Mouse (Mus musculus): ENCODE results near the gene Krtap2-4.

Gene Krtap2-4

GRCm38 (mm10) chr11:99581564-99581963 lies 33.1 kb downstream of the Krtap2-4 start:
- no peak for DNase-seq

DNA sequence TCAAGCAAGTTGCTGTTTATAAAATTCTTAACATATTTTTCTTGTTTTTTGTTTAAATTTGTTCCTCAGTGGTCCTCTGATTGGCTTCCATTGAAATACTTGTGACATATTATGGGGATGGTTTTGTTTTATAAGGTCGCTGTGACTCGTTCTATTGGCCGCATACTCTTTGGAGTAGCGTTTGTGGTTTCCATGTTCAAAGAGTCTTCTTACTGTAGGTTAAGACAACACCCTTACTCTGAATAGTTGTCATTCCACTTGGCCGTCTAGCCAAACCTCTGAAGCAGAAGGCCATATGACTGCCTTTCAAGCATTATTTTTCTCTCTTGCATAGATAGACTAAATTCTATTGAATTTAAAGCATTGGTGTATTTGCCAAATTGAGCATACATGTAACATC lies 33.6 kb downstream of the Krtap2-4 start:
- DNase-seq: no peak

GRCm38 (mm10) chr11:99580636-99581035 lies 34.0 kb downstream of the Krtap2-4 start, which contains the start of gene Krtap1-5:
Gene Krtap1-5, minus strand, starts transcription at chr11:99581016.
- no peak for DNase-seq

- DNase-seq: peak; percentile 18
These were observed 40.5 kb downstream of the Krtap2-4 start for GRCm38 (mm10) chr11:99574106-99574505.

DNA sequence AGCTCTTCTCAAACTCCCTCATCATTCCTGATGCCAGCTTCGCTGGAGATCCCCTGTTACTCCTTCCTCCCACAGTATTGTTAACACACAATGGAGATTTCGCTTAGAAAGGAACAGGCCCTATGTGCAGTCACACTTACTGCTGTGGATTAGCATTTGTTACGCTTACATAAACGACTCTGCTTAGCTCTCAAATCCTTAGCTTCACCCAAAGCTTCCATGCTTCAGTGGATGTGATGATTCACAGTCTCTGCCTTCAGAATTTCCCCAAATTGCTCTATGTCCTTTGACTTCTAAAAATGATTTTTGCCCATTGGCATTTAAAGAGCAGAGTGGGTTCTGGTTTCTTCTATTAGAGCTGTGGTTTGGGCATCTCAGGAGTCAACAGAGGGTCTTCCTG lies 41.5 kb downstream of the Krtap2-4 start:
- no peak for DNase-seq

DNA sequence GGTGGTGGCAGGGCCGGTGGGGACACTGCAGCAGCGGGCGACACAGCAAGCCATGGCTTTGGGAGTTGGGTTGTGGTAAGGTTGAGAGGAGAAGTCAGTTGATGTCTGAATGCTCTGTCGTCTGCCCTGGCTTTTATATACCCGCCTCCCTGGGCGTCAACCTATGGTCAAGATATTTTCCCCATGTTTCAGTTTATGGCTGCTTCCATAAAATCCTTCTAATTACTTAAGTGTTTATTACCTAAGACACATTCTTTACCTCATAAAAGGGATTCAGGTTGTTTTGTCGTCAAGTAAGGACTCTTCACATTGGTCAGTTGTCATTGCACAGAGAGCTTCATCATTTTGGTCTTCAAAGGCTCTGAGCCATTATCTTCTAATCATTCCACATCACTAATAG lies 48.1 kb downstream of the Krtap2-4 start, which contains the start of gene Krtap3-1:
Krtap3-1 (minus strand) TSS at position 101 of the 400 bp plus-strand sequence.
- DNase-seq: no peak

Measured in cerebellum, adult 11-12 months (tissue).